ENCODE assay signal across 8 mouse cellular contexts in genomic region chr3:109010489-109011260, GRCm38 (mm10). TPM values are rescaled to one million over a fixed set of nuclear protein-coding genes. Genes with fewer than 3 reads are reported as not detected.
DNase-seq lines count a peak whose midpoint lies in the region; ATAC-seq and TF ChIP-seq lines count a peak whose summit lies in the region.
"Had no signal": no experiment of that assay in that cellular context is flagged by ENCODE, and none has a peak within 500 bp of the region (broad histone marks: within the 10 kb centered on the region; RNA-seq: fewer than 3 reads in every experiment).

No protein-coding gene starts in this region.

- H3K4me1 ChIP-seq in liver, postnatal 0 days (ENCODE audit: insufficient read depth): peaks cover 7% of the 10 kb centered on the region; the same call in 1 of the 2 replicates
- peaks cover 7% of the 10 kb centered on the region; the same call in 1 of the 2 replicates for H3K4me1 ChIP-seq in liver, embryonic 12.5 days
- 0 out of 2 replicates have a peak, but pooled peaks cover 8% of the 10 kb centered on the region for H3K4me1 ChIP-seq in embryonic facial prominence, embryonic 15.5 days

- no peak for TF ChIP-seq EP300 in liver, postnatal 0 days (IDR thresholded peaks at IDR 0.05; ENCODE audit: low read depth)

- H3K27ac ChIP-seq in liver, postnatal 0 days (ENCODE audit: low read depth): peak overlapping the region; percentile 0; the same call in 1 of the 2 replicates
- H3K27ac ChIP-seq in liver, embryonic 12.5 days: no peak overlapping the region
- 0 out of 2 replicates have a peak overlapping the region, but pooled peaks have one; percentile 17 for H3K27ac ChIP-seq in embryonic facial prominence, embryonic 15.5 days (replicated peaks)
- H3K27ac ChIP-seq: limb, embryonic 13.5 days had no signal

- DNase-seq in liver, postnatal 0 days: no peak
- peak; percentile 58 for DNase-seq in skeletal muscle tissue, adult 2 months (ENCODE audit: low read depth, low spot score)
- DNase-seq in testis, postnatal 14 days (ENCODE audit: low spot score): no peak
- DNase-seq in left cerebral cortex, adult 11 months (ENCODE audit: low spot score): no peak

- H3K4me2 ChIP-seq in liver, postnatal 0 days (ENCODE audit: low read depth, low read length): no peak overlapping the region
- no peak overlapping the region for H3K4me2 ChIP-seq in liver, embryonic 12.5 days
- H3K4me2 ChIP-seq in embryonic facial prominence, embryonic 15.5 days (replicated peaks): no peak overlapping the region
- H3K4me2 ChIP-seq: limb, embryonic 13.5 days had no signal

- 25% methylated on average over 7 of the region's 7 CpGs for WGBS in liver, postnatal 0 days (ENCODE audit: insufficient replicate concordance)
- WGBS in liver, embryonic 12.5 days (ENCODE audit: insufficient replicate concordance): 55% methylated on average over 7 of the region's 7 CpGs
- WGBS in embryonic facial prominence, embryonic 15.5 days: 31% methylated on average over 7 of the region's 7 CpGs

- no peak overlapping the region for H3K4me3 ChIP-seq in liver, postnatal 0 days (ENCODE audit: low read depth, low read length)
- no peak overlapping the region for H3K4me3 ChIP-seq in liver, embryonic 12.5 days
- H3K4me3 ChIP-seq in embryonic facial prominence, embryonic 15.5 days (replicated peaks): no peak overlapping the region
- H3K4me3 ChIP-seq: limb, embryonic 13.5 days had no signal

- H3K36me3 ChIP-seq in liver, postnatal 0 days (replicated peaks; ENCODE audit: insufficient read depth, low read length): no peaks in the 10 kb centered on the region
- H3K36me3 ChIP-seq in liver, embryonic 12.5 days: no peaks in the 10 kb centered on the region
- no peaks in the 10 kb centered on the region for H3K36me3 ChIP-seq in embryonic facial prominence, embryonic 15.5 days

- no peak overlapping the region for H3K9ac ChIP-seq in liver, postnatal 0 days (replicated peaks)
- H3K9ac ChIP-seq in liver, embryonic 12.5 days: no peak overlapping the region
- H3K9ac ChIP-seq in embryonic facial prominence, embryonic 15.5 days: no peak overlapping the region
- H3K9ac ChIP-seq: limb, embryonic 13.5 days had no signal

- TF ChIP-seq CTCF in liver, postnatal 0 days (IDR thresholded peaks at IDR 0.05; ENCODE audit: low read depth): no peak

- H3K27me3 ChIP-seq in liver, postnatal 0 days (ENCODE audit: insufficient read depth, low read length): no peaks in the 10 kb centered on the region
- H3K27me3 ChIP-seq in liver, embryonic 12.5 days (replicated peaks): no peaks in the 10 kb centered on the region
- no peaks in the 10 kb centered on the region for H3K27me3 ChIP-seq in embryonic facial prominence, embryonic 15.5 days
- H3K27me3 ChIP-seq: limb, embryonic 13.5 days had no signal

- ATAC-seq in liver, postnatal 0 days: peak; percentile 44; the same call in 1 of the 2 replicates
- ATAC-seq in liver, embryonic 12.5 days: no peak
- no peak for ATAC-seq in embryonic facial prominence, embryonic 15.5 days (ENCODE audit: insufficient number of reproducible peaks, low FRiP score, low TSS enrichment, low read depth)
- ATAC-seq in inflammation-experienced regulatory T-cells, adult 6 months: peak; percentile 28

- H3K9me3 ChIP-seq in liver, postnatal 0 days (ENCODE audit: low read length): no peaks in the 10 kb centered on the region
- no peaks in the 10 kb centered on the region for H3K9me3 ChIP-seq in liver, embryonic 12.5 days (replicated peaks)
- H3K9me3 ChIP-seq in embryonic facial prominence, embryonic 15.5 days (replicated peaks): no peaks in the 10 kb centered on the region

RNA-seq across cellular contexts. Expression of gene Fam102b, which starts 16.7 kb away (rescaled TPM):
- polyA plus RNA-seq in liver, postnatal 0 days (2015; fragmentation: Nextera tagmentation; extraction: Ambion mirVana): 1.9 and 2.2 TPM in 2 replicates
- polyA plus RNA-seq in liver, embryonic 12.5 days (2016; fragmentation: Nextera tagmentation; extraction: Ambion mirVana): 4.5 TPM in 2 replicates
- 10.7 and 12.9 TPM in 2 replicates for polyA plus RNA-seq in embryonic facial prominence, embryonic 15.5 days (2015; fragmentation: Nextera tagmentation; extraction: Ambion mirVana)
- 1 to 10 TPM in 2 of 3 experiments, under 1 TPM in 1; 0.82 to 4.4 (median 2.2) TPM for polyA plus RNA-seq in inflammation-experienced regulatory T-cells, adult 6 months (2017; shearing (Covaris generic))

Comparison
In these comparisons a context has a peak if more than half of its experiments do, and no peak if none do; other contexts are left out.
1. ATAC-seq: peak in liver, postnatal 0 days (single experiment) and inflammation-experienced regulatory T-cells, adult 6 months (single experiment); none in liver, embryonic 12.5 days (single experiment) and embryonic facial prominence, embryonic 15.5 days (single experiment).